Mouse (Mus musculus) kidney, adult 2 months (tissue): Measurements from ENCODE around the gene Ranbp6.

ENCODE experiments used
- CTCF ChIP-seq: fragments of 200-500 bp; conservative IDR thresholded peaks from 2 replicates; pipeline ENCODE4 v1.5.1; 2011; ENCODE audit warnings: low read depth, mild to moderate bottlenecking, control low read depth, low read length, moderate library complexity, mixed read lengths; ENCODE audit not compliant: insufficient read depth, insufficient read length
- POLR2A ChIP-seq: fragments of 200-500 bp; IDR thresholded peaks from one replicate; pipeline ENCODE4 v1.6.1; 2011; ENCODE audit warnings: low read depth, low read length, control low read depth

- TF ChIP-seq CTCF (no peak), POLR2A (no peak)
Measured at GRCm38 (mm10) chr19:29857267-29857666, 44.5 kb upstream of the Ranbp6 start.
